Mouse (Mus musculus) heart, postnatal 0 days (tissue): ENCODE results near the gene Pbx4.

Experiments used
- CTCF ChIP-seq: IDR thresholded peaks from 2 replicates; pipeline ENCODE4 v1.5.1; 2016; ENCODE audit warnings: antibody characterized with exemption, control low read depth, low read depth
- EP300 ChIP-seq: IDR thresholded peaks from 2 replicates; pipeline ENCODE4 v1.6.1; 2016; ENCODE audit warnings: antibody characterized with exemption, low read depth

DNA sequence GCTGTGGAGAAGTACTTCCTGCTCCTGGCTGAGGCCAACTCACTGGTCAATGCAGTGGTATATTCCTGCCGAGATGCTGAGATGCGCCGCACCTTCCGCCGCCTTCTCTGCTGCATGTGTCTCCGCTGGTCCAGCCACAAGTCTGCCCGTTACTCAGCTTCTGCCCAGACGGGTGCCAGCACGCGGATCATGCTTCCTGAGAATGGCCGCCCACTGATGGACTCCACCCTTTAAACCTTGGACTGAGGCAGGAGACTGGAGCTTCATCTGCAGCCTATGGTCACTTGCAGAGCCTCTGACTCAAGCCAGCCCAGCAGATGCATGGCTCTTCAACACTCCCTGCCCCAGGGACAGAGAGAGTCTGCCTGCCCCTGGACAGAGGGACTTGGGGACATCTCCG is 5.9 kb upstream of the Pbx4 start:
- no peak for TF ChIP-seq CTCF
- TF ChIP-seq EP300 = no peak
